Mouse (Mus musculus) heart, adult 8-10 months (tissue): ENCODE data around the gene Pnpla7. TPM values are rescaled to one million over a fixed set of nuclear protein-coding genes. Genes with fewer than 3 reads are reported as not detected.

Source experiments
- DNase-seq: peaks from one replicate; pipeline ENCODE4 v3.0.0; 2022; ENCODE audit warnings: low spot score
- microRNA-seq: library from miRNA; unstranded; fragments of <30 nt; microRNA quantifications from one replicate; pipeline ENCODE4 v1.2.0, GENCODE M21; 2022
- total RNA-seq, 4 experiments: library from RNA; stranded (reverse); gene quantifications; 2 replicates each; pipeline ENCODE4 v1.2.4; 2022

The Pnpla7 gene
- total RNA-seq, 4 experiments from 2014 or later, result 25.2 to 36.0 (median 28.7) TPM

- no peak for DNase-seq
Measured at GRCm38 (mm10) chr2:25069537-25069936, 93.7 kb downstream of the Pnpla7 start.

GRCm38 (mm10) chr2:25072398-25072797 is 96.6 kb downstream of the Pnpla7 start:
- DNase-seq, result no peak

DNA sequence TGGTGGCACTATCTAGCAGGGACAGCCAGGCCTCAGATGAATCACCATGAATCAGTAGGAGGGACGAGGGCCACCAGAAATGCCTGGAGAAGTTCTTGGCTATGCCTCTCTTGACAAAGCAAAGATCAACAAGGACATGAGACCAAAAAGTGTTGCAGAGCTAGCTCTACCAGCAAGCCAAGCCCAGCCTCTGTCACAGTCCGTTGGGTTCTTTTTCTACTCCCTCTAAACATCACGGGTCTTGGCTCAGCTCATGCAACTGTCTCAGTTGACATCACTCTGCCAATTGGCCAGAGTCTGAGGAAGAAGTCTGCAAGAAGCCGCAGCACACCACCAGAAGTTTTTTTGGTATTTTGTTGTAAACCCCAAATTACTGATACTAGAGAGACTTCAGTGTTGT is 99.7 kb downstream of the Pnpla7 start:
- no peak for DNase-seq

GRCm38 (mm10) chr2:25078967-25079366 is 103.1 kb downstream of the Pnpla7 start:
- no peak for DNase-seq

DNA sequence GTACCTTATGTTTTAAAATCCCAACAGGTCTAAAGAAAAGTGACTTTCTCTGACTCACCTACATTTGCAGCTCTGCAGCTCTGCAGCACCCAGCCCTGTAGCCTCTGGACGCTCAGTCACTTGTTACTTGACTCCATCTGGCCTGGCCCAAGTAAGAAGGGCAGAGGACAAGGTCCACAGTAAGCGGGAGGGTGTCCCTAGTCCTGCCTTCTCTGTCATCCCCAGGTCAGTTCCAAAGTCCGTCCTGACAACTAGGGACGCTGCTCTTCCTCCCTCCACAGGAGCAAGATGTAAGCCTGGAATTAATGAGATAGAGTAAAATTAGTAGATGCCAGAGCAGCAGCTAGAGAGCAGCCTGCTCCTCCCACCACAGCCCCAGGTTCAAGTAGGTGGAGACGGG is 104.2 kb downstream of the Pnpla7 start, which contains the start of gene Entpd8:
TSS of gene Entpd8 (plus strand) at position 229 of the 400 bp plus-strand sequence.
- DNase-seq, result no peak

DNA sequence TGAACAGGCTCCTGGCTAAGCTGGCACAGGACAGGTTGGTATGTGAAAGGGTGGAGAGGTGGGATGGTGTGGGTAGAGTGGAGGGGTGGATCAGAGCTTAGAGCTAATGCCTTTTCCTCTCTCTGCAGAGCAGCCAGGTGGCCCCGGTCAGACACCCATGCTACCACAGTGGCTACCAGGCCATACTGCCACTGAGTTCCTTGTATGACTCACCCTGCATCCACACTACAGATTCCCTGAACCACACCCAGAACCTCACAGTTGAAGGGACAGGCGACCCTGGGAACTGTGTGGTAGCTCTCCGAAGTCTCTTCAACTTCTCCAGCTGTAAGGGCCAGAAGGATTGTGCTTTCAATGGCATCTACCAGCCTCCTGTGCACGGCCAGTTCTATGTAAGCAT is 107.9 kb downstream of the Pnpla7 start:
- DNase-seq, result no peak

- DNase-seq, result no peak
Measured at GRCm38 (mm10) chr2:25085571-25085970, 109.7 kb downstream of the Pnpla7 start.

- DNase-seq, result no peak
Measured at GRCm38 (mm10) chr2:25087842-25088241, 112.0 kb downstream of the Pnpla7 start.

DNA sequence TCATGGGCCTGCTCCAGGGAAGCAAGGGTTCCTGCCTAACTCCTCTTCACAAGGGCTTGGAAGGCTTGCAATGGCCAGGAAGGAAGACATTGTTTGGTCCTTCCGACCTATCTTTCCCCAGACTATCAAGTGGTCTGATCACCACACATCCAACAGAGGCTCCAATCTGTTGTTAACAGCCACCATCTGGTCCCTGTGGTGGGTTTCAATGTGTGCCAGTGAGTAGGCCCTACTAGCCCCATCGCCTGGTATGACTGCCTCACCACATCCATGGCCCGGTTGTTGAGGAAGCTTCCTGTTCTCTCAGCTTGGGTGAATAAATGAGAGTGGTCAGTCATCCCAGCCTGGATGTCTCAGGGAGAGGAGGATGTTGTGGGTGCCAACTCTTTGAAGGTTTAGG is 112.8 kb downstream of the Pnpla7 start:
- no peak for DNase-seq

DNA sequence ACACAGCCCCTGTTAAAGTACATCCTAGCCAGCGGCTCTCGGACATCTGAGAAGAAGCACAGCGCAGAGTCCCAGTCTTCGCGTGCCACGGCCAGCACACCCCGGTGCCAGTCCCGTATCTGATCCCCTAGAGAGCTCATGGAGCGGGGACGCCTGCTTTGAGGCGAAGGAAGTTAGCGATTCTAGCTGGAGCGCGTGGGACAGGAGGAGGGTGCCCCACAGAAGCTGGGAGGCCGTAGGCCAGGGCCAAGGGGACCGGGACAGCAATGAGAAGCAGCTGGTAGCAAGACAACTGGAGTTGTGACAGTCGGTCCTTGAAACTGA is 118.9 kb downstream of the Pnpla7 start:
- DNase-seq, result no peak

GRCm38 (mm10) chr2:25095109-25095850 is 119.4 kb downstream of the Pnpla7 start, which contains the start of gene Noxa1:
Gene Noxa1 (minus strand): TSS chr2:25095149.
- no peak for DNase-seq

- no peak for DNase-seq
Measured at GRCm38 (mm10) chr2:25098005-25098615, 122.3 kb downstream of the Pnpla7 start.

- peak; percentile 22 for DNase-seq
Measured at GRCm38 (mm10) chr2:25098956-25099355, 123.1 kb downstream of the Pnpla7 start.

GRCm38 (mm10) chr2:25099703-25100102 is 123.9 kb downstream of the Pnpla7 start:
- DNase-seq, result no peak

Small RNAs within 50 kb of the gene (microRNA-seq; reads per million reads assigned to microRNA genes)
- not detected for gene Gm22875
- not detected for gene Gm24328
- gene Mir7664, result not detected

Other genes starting within 250 kb of the Pnpla7 start
- 1 to 10 TPM in 1 of 4 experiments, under 1 TPM in 2, not detected in 1; 0.32 to 1.1 (median 0.33) TPM for gene Cacna1b, start 212.9 kb upstream of the Pnpla7 start, total RNA-seq
- 10 to 100 TPM; 26.9 to 35.6 (median 31.4) TPM for gene Ehmt1, start 56.4 kb upstream of the Pnpla7 start, total RNA-seq
- 1 to 10 TPM; 3.0 to 6.7 (median 5.4) TPM for gene Arrdc1, start 40.8 kb upstream of the Pnpla7 start, total RNA-seq
- 10 to 100 TPM; 14.9 to 17.6 (median 17.1) TPM for gene Zmynd19, start 26.2 kb upstream of the Pnpla7 start, total RNA-seq
- 1 to 10 TPM; 4.6 to 7.5 (median 6.2) TPM for gene Dph7, start 13.6 kb upstream of the Pnpla7 start, total RNA-seq
- gene Mrpl41, start 935 bp upstream of the Pnpla7 start, total RNA-seq, result 100 to 1,000 TPM in 1 of 4 experiments, 10 to 100 TPM in 3; 89.6 to 108 (median 95.0) TPM
- 10 to 100 TPM; 11.7 to 15.9 (median 12.2) TPM for gene Nsmf, start 78.3 kb downstream of the Pnpla7 start, total RNA-seq
- gene Entpd8, start 104.3 kb downstream of the Pnpla7 start, total RNA-seq, result not detected
- gene Noxa1, start 119.1 kb downstream of the Pnpla7 start, total RNA-seq, result not detected
- gene Nrarp, start 204.7 kb downstream of the Pnpla7 start, total RNA-seq, result 1 to 10 TPM; 5.0 to 9.4 (median 9.2) TPM
- gene Tor4a, start 220.9 kb downstream of the Pnpla7 start, total RNA-seq, result 1 to 10 TPM; 3.9 to 5.0 (median 4.7) TPM
- 10 to 100 TPM; 38.5 to 49.3 (median 39.5) TPM for gene Nelfb, start 235.5 kb downstream of the Pnpla7 start, total RNA-seq
- not detected for gene Stpg3, start 238.6 kb downstream of the Pnpla7 start, total RNA-seq
- gene Fam166a, start 242.7 kb downstream of the Pnpla7 start, total RNA-seq, result not detected
- 100 to 1,000 TPM; 308 to 380 (median 323) TPM for gene Tubb4b, start 248.7 kb downstream of the Pnpla7 start, total RNA-seq